Mouse (Mus musculus): ENCODE results near the gene Trpv2. TPM values are rescaled to one million over a fixed set of nuclear protein-coding genes. Genes with fewer than 3 reads are reported as not detected.

Gene Trpv2
- polyA plus RNA-seq (2014; fragmentation: Nextera tagmentation; extraction: Ambion mirVana), result 11.6 and 12.4 TPM in 2 replicates

DNA sequence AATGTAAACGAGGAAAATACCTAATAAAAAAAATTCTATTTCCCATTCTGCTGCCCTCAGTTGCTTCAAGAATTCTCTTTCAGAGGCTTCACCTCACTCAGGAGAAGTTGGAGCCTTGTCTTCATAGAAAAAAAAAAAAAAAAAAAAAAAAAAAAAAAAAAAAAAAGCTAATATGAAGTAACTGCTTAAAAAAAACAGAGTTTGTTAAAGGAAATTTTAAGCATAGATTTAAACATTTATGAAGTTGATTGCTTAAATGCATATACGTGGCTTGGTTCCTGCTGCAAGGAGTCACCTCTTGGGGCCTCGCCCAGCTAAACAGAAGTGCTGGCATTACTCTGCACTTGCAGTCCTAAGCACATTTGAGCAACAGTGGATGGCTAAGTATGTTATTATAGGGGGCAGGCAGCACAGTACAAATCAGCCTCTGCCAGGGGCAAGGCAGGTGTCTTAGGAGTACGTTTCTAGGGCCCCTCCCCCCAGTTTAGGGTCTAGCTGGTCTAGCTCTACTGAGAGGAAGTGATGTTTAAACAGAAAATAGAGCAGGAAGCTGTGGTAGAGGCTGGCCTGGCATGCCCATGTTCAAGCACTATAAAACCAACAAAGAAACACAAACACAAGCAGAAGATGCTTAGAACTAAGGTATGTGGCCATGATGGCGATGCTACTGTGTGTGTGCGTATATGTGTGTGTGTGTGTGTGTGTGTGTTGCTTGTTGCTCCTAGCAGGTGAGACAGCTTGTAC, at the start of gene Trpv2:
Trpv2 (plus strand) TSS at position 528 of the 744 bp plus-strand sequence.
- Histone ChIP-seq H3K4me2 (ENCODE audit: low read length) (peak within 1 kb of the TSS; percentile 95), H3K4me3 (ENCODE audit: low read depth, low read length) (peak within 1 kb of the TSS; percentile 49), H3K9me3 (ENCODE audit: control insufficient read depth, low read length) (no peaks in the 10 kb centered on the region), H3K27ac (ENCODE audit: low read depth) (no peak within 1 kb of the TSS), H3K27me3 (replicated peaks; ENCODE audit: control insufficient read depth, insufficient read depth, low read length) (0 out of 2 replicates have a peak, but pooled peaks cover 4% of the 10 kb centered on the region), H3K36me3 (ENCODE audit: control insufficient read depth, insufficient read depth, low read length) (no peaks in the 10 kb centered on the region), H3K9ac (ENCODE audit: low read length) (no peak within 1 kb of the TSS), H3K4me1 (replicated peaks; ENCODE audit: control insufficient read depth, insufficient read depth, low read length) (0 out of 2 replicates have a peak, but pooled peaks cover 4% of the 10 kb centered on the region)
- no peak for DNase-seq (ENCODE audit: low spot score)
- no peak for ATAC-seq (replicated peaks; ENCODE audit: low FRiP score, low TSS enrichment, low read depth)
- 78% methylated on average over 6 of the region's 6 CpGs for WGBS

DNA sequence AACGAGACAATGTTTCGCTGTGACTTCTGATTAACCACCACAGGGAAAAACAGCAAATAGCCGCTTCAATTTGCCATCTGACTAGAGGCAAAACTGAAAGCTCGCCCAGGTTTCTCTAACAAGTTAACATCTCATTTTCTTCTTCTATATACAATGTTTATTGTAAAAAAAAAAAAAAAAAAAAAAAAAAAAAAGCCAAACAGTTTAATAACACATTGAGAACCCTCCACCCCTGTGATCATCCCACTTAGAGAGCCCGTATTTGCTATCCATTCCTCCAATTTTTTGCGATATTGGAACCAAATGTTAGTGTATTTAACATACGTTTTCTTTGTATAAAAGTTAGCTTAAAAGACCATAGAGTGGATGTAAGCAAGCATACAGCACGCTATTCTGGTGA, 37.2 kb upstream of the Trpv2 start:
- WGBS, result 85% methylated on average over 8 of the region's 8 CpGs
- no peak for DNase-seq (ENCODE audit: low spot score)
- 0 out of 2 replicates have a peak, but pooled peaks cover 5% of the 10 kb centered on the region for H3K36me3 ChIP-seq (ENCODE audit: control insufficient read depth, insufficient read depth, low read length)
- no peak overlapping the region for H3K4me3 ChIP-seq (ENCODE audit: low read depth, low read length)
- H3K27ac ChIP-seq (ENCODE audit: low read depth), result no peak overlapping the region
- H3K4me1 ChIP-seq (replicated peaks; ENCODE audit: control insufficient read depth, insufficient read depth, low read length), result 0 out of 2 replicates have a peak, but pooled peaks cover 4% of the 10 kb centered on the region
- H3K9me3 ChIP-seq (ENCODE audit: control insufficient read depth, low read length), result no peaks in the 10 kb centered on the region
- 0 out of 2 replicates have a peak, but pooled peaks cover 2% of the 10 kb centered on the region for H3K27me3 ChIP-seq (replicated peaks; ENCODE audit: control insufficient read depth, insufficient read depth, low read length)
- ATAC-seq (replicated peaks; ENCODE audit: low FRiP score, low TSS enrichment, low read depth), result no peak
- H3K4me2 ChIP-seq (ENCODE audit: low read length), result no peak overlapping the region
- H3K9ac ChIP-seq (ENCODE audit: low read length), result no peak overlapping the region

DNA sequence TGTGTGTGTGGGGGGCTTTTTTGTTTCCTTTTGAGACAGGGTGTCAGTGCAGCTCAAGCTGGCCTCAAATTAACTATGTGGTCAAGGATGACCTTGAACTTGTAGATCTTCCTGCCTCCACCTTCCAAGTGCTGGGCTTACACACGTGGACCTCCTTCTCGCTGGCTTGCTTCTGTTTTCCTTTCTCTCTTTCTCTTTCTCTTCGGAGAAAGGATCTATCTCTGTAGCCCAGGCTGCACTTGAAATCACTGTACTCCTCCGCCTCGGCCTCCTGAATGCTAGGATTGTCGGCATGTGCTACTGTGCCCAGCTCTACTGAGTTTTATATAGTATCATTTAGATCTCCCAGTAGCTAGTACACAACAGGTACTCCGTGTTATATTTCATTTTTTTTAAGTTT, 36.7 kb upstream of the Trpv2 start:
- Histone ChIP-seq H3K9me3 (ENCODE audit: control insufficient read depth, low read length) (no peaks in the 10 kb centered on the region), H3K27ac (ENCODE audit: low read depth) (no peak overlapping the region), H3K4me2 (ENCODE audit: low read length) (peak overlapping the region; percentile 88), H3K9ac (ENCODE audit: low read length) (no peak overlapping the region), H3K36me3 (ENCODE audit: control insufficient read depth, insufficient read depth, low read length) (0 out of 2 replicates have a peak, but pooled peaks cover 3% of the 10 kb centered on the region), H3K4me3 (ENCODE audit: low read depth, low read length) (peak overlapping the region; percentile 68; the same call in 1 of the 2 replicates), H3K4me1 (replicated peaks; ENCODE audit: control insufficient read depth, insufficient read depth, low read length) (0 out of 2 replicates have a peak, but pooled peaks cover 4% of the 10 kb centered on the region), H3K27me3 (replicated peaks; ENCODE audit: control insufficient read depth, insufficient read depth, low read length) (0 out of 2 replicates have a peak, but pooled peaks cover 2% of the 10 kb centered on the region)
- 46% methylated on average over 7 of the region's 7 CpGs for WGBS
- DNase-seq (ENCODE audit: low spot score) (no peak), ATAC-seq (replicated peaks; ENCODE audit: low FRiP score, low TSS enrichment, low read depth) (no peak)

DNA sequence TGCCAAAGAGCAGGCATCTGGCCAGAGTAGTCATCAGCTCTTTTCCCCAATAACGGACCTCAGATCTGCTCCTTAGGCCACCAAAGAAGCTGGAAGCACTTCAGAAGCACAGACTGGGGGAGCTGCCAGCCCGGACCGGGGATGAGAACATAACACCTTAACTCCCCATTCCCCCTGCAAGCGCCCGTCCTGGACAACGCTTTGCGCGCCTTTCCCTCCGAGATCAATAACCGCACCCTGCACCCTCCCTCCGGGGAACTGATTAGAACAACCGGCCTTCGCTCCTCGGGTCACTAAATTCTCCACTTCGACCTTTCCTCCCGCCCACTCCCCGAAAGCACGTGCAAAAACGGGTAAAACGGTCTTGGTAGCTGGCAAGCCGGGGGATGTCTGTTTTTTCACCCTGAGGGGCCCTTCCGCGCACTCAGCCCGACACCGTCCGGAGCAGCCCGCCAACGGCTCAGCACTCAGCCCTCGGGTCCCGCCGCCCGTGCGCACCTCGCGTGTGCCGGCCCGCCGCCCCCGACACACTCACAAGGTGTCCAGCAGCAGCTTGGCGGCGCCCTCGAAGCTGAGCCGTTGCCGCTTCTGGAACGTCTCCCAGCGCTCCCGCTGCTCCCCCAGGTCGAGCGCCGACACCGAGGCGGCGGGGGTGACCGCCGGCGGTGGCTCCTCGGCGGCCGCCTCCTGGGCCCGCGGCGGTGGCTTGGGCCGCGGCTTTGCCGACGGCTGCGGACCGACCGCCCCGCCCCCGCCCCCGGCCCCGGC, 35.8 kb upstream of the Trpv2 start:
- 0 out of 2 replicates have a peak, but pooled peaks cover 2% of the 10 kb centered on the region for H3K27me3 ChIP-seq (replicated peaks; ENCODE audit: control insufficient read depth, insufficient read depth, low read length)
- H3K4me2 ChIP-seq (ENCODE audit: low read length), result peak overlapping the region; percentile 88
- H3K27ac ChIP-seq (ENCODE audit: low read depth), result 0 out of 2 replicates have a peak overlapping the region, but pooled peaks have one; percentile 34
- peak overlapping the region; percentile 68 for H3K4me3 ChIP-seq (ENCODE audit: low read depth, low read length)
- DNase-seq (ENCODE audit: low spot score) (peak; percentile 85), ATAC-seq (replicated peaks; ENCODE audit: low FRiP score, low TSS enrichment, low read depth) (peak; percentile 90)
- no peaks in the 10 kb centered on the region for H3K9me3 ChIP-seq (ENCODE audit: control insufficient read depth, low read length)
- no peaks in the 10 kb centered on the region for H3K36me3 ChIP-seq (ENCODE audit: control insufficient read depth, insufficient read depth, low read length)
- under 1% methylated on average over 72 of the region's 73 CpGs for WGBS
- peak overlapping the region; percentile 80 for H3K9ac ChIP-seq (ENCODE audit: low read length)
- 0 out of 2 replicates have a peak, but pooled peaks cover 4% of the 10 kb centered on the region for H3K4me1 ChIP-seq (replicated peaks; ENCODE audit: control insufficient read depth, insufficient read depth, low read length)

DNA sequence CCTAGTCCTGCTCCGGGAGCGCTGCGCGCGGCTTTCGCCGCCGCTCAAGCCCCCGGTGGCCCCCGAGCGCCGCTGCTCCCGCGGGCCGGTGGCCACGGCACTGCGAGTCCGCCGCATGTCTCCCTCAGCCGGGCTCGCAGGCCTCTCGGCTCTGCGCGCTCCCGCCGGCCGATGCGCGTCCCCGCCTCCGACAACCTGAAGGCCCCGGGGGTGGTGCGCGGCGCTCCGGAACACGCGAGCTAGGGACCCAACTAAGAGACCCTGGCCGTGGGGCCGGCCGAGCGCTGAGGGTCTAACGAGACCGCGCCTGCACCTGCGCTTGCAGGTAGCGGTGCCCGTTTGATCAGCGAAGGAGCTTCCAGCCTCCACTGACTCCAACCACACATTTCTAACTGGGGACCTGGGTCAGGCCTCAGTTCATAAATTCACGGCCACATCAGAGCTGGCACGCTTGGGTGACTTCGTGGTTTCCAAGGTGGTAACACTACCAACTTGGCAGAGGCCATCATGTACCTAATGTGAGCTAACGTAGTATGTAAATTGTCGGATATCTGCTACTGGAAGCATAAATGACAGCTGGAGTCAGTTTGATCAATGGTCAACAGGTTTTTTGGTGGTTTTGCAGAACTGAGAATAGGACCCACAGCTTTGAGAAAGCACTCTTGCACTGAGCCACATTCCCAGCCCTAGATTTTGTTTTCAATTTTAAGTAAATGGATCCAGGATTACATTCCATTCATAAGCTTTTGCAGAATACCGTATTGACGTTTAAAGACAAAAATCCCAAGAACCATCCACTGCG, 35.0 kb upstream of the Trpv2 start, which contains the start of gene Cenpv:
Cenpv (minus strand) TSS at position 173 of the 802 bp plus-strand sequence.
- Histone ChIP-seq H3K27ac (ENCODE audit: low read depth) (0 out of 2 replicates have a peak within 1 kb of the TSS, but pooled peaks have one; percentile 34), H3K9ac (ENCODE audit: low read length) (peak within 1 kb of the TSS; percentile 80), H3K4me3 (ENCODE audit: low read depth, low read length) (peak within 1 kb of the TSS; percentile 68), H3K9me3 (ENCODE audit: control insufficient read depth, low read length) (no peaks in the 10 kb centered on the region), H3K36me3 (ENCODE audit: control insufficient read depth, insufficient read depth, low read length) (no peaks in the 10 kb centered on the region), H3K27me3 (replicated peaks; ENCODE audit: control insufficient read depth, insufficient read depth, low read length) (0 out of 2 replicates have a peak, but pooled peaks cover 2% of the 10 kb centered on the region), H3K4me2 (ENCODE audit: low read length) (peak within 1 kb of the TSS; percentile 88), H3K4me1 (replicated peaks; ENCODE audit: control insufficient read depth, insufficient read depth, low read length) (0 out of 2 replicates have a peak, but pooled peaks cover 4% of the 10 kb centered on the region)
- peak; percentile 89 for DNase-seq (ENCODE audit: low spot score)
- 6% methylated on average over 50 of the region's 57 CpGs for WGBS
- peak; percentile 83 for ATAC-seq (replicated peaks; ENCODE audit: low FRiP score, low TSS enrichment, low read depth)

DNA sequence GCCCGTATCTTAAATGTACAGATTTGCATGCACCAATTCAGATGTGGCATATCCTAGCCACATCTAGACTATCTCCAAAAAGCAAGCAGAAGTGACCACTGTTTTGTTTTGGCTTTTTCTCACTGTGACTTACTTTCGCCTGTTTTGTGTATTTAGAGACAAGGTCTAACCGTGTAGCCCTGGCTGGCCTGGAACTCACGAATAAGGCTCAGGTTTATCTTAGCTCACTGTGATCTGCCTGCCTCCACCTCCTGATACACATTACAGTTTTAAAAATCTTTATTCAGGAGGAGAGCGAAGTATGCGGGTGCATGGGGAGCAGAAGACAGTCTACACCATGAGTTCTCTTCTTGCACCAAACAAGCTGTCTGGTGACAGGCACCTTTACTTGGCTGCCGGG, 34.1 kb upstream of the Trpv2 start:
- H3K9ac ChIP-seq (ENCODE audit: low read length), result no peak overlapping the region
- H3K4me1 ChIP-seq (replicated peaks; ENCODE audit: control insufficient read depth, insufficient read depth, low read length), result 0 out of 2 replicates have a peak, but pooled peaks cover 4% of the 10 kb centered on the region
- H3K27ac ChIP-seq (ENCODE audit: low read depth), result no peak overlapping the region
- 84% methylated on average over 7 of the region's 7 CpGs for WGBS
- no peaks in the 10 kb centered on the region for H3K36me3 ChIP-seq (ENCODE audit: control insufficient read depth, insufficient read depth, low read length)
- ATAC-seq (replicated peaks; ENCODE audit: low FRiP score, low TSS enrichment, low read depth), result no peak
- no peak for DNase-seq (ENCODE audit: low spot score)
- H3K4me2 ChIP-seq (ENCODE audit: low read length), result no peak overlapping the region
- H3K27me3 ChIP-seq (replicated peaks; ENCODE audit: control insufficient read depth, insufficient read depth, low read length), result 0 out of 2 replicates have a peak, but pooled peaks cover 2% of the 10 kb centered on the region
- H3K4me3 ChIP-seq (ENCODE audit: low read depth, low read length), result no peak overlapping the region
- no peaks in the 10 kb centered on the region for H3K9me3 ChIP-seq (ENCODE audit: control insufficient read depth, low read length)

DNA sequence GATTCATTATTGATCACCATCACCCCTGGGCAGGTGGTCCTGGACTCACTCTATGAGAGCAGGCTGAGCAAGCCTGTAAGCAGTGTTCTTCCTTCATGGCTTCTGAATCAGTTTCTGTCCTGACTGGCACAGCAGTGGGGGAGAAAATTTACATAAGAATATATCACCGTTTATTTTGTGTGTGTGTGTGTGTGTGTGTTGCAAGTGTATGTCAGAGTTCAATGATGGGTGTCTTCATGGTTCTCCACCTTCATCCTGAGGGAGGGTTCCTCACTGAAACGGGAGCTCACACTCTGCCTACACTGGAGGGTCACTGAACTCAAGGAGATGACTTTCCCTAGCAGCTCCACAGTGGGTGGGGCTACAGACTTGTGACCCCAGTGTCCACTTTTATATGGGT, 33.3 kb upstream of the Trpv2 start:
- 0 out of 2 replicates have a peak, but pooled peaks cover 4% of the 10 kb centered on the region for H3K4me1 ChIP-seq (replicated peaks; ENCODE audit: control insufficient read depth, insufficient read depth, low read length)
- no peaks in the 10 kb centered on the region for H3K9me3 ChIP-seq (ENCODE audit: control insufficient read depth, low read length)
- H3K9ac ChIP-seq (ENCODE audit: low read length), result no peak overlapping the region
- DNase-seq (ENCODE audit: low spot score), result no peak
- WGBS, result 69% methylated on average over 2 of the region's 2 CpGs
- 0 out of 2 replicates have a peak, but pooled peaks cover 2% of the 10 kb centered on the region for H3K27me3 ChIP-seq (replicated peaks; ENCODE audit: control insufficient read depth, insufficient read depth, low read length)
- no peaks in the 10 kb centered on the region for H3K36me3 ChIP-seq (ENCODE audit: control insufficient read depth, insufficient read depth, low read length)
- H3K4me3 ChIP-seq (ENCODE audit: low read depth, low read length), result no peak overlapping the region
- no peak overlapping the region for H3K27ac ChIP-seq (ENCODE audit: low read depth)
- H3K4me2 ChIP-seq (ENCODE audit: low read length), result no peak overlapping the region
- ATAC-seq (replicated peaks; ENCODE audit: low FRiP score, low TSS enrichment, low read depth), result no peak

Data from intestine, embryonic 14.5 days (tissue).